Mouse (Mus musculus) kidney, adult 9 months (tissue): Measurements from ENCODE around the gene Olfr1176.

ENCODE experiments used
- DNase-seq: peaks from one replicate; pipeline ENCODE4 v3.0.0; 2022

Gene Olfr1176

DNA sequence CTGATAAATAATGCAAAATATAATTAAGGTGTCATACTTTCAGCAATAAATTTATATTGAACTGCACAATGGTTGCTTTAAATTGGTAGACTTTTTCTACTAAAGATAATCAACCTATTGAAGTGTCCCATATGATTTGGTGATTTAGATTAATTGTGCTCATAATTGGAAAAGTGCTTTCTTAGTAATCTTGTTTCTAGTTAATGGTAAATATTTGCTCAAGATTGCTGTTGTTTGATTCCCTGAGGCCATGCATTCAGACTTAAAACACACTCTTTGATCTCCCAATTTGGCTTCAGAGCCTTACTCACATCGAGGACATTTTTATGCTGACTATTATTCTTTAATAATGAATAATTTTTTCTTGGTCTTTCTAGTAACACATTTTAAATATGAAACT, at the start of gene Olfr1176:
Gene Olfr1176 (plus strand): TSS at position 301 of the 400 bp plus-strand sequence.
- DNase-seq: no peak

DNA sequence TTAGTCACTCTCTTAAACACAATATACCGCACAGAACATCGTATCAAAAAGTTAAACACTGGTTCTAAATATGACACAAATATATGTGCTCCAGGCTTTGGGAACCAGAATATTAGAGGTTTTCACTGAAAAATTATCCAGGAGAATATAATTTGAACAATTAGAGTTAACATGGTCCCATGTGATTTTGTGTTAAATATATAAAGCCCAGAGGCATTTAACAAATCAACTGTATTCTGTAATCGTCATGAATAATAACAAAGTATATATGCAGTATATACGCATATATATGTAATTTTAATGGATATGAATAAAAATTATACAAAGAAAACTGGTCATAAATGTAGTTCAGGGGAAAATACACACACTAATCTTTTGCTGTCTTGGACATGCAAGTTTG, 21.5 kb upstream of the Olfr1176 start, which contains the start of gene Olfr1174-ps:
Gene Olfr1174-ps (minus strand): TSS at position 101 of the 400 bp plus-strand sequence.
- DNase-seq: no peak

DNA sequence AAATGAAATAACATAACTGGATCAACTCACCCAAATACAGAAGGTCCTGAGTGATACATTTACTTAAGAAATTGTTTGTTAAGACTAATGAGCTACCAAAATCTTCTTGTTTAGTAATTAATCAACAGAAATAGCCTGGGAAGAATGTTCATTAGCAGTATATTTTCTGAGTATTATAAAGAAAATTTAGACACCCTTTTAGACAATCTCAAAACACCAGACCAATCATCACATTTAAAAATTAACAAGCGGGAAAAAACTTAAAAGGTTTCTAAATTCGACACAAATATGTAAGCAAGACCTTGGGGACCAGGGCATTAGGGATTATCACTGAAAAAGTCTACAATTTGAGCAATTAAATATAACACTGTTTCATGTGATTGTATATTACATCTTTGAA, 9.4 kb upstream of the Olfr1176 start, which contains the start of gene Olfr1175-ps:
Gene Olfr1175-ps (minus strand): TSS at position 101 of the 400 bp plus-strand sequence.
- no peak for DNase-seq

DNA sequence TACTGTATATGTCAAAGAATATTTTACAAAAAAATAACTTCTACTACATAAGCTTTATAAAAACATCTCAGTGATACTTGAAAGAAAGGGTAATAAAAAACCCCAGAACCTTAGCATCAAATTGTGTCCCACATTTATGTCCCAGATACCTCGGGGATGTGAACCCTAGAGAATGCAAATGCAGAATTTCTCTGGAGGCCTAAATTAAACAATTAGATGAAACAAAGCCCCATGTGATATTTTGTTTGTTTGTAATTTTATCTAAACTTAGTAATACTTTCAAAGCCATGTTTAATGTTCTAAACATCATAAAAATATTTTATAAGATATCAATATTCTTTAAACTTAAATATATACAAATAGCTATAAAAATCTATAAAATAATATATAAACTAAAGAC, 9.9 kb downstream of the Olfr1176 start, which contains the start of gene Olfr1177-ps:
Gene Olfr1177-ps (minus strand): TSS at position 101 of the 400 bp plus-strand sequence.
- DNase-seq: no peak

DNA sequence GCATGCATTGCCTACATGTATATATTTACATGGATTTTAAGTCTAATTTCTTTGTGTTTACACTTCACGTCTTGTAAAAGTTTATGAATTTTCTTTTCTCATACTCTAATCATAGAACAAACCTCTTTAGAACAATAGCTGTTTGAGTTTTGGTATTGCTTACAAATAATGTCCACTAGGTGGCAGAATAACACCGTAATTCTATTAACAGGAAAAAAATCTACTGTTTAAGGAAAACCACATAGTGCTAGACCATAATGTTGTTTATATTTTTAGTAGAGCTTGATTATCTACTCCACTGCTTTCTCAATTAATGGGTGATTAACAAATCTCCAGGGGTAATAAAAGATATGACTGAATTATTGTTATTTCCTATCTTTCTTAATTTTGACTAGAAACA, 19.8 kb downstream of the Olfr1176 start:
- DNase-seq: peak; percentile 15

DNA sequence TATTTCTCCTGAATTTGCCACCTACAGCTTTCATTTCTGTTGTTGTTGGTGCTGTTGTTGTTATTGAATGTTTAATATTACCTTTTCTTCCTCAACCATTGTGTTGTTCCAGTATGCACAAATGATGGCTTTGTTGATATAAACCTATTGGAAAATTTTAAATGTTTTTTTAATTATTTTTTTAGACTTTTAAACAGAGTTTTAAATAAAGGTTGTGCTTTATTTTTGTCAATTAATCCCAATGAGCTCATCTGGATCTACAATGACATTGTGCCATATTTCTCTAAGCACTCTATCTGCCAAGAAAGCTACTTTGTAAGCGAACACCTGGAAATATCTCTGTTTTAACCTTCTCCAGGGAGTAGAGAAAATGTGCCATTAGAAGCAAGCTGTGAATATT, 50.2 kb downstream of the Olfr1176 start, which contains the start of gene Olfr1178:
Gene Olfr1178 (plus strand): TSS at position 301 of the 400 bp plus-strand sequence.
- no peak for DNase-seq
